Mouse (Mus musculus): ENCODE measurements around the gene Gprin3. TPM values are rescaled to one million over a fixed set of nuclear protein-coding genes. Genes with fewer than 3 reads are reported as not detected.

Gprin3 gene
- total RNA-seq, 1 experiment: 0.04 TPM

- Histone ChIP-seq H3K9me3 (ENCODE audit: control insufficient read depth, insufficient read depth, low read depth, low read length) (no peaks in the 10 kb centered on the region), H3K27ac (ENCODE audit: insufficient read depth, low read depth, low read length, poor library complexity, severe bottlenecking) (no peak overlapping the region), H3K9ac (ENCODE audit: insufficient read depth, low read depth, low read length, poor library complexity, severe bottlenecking) (no peak overlapping the region), H3K4me1 (ENCODE audit: control insufficient read depth in 2 of 2, insufficient read depth in 2 of 2, low read length in 2 of 2, poor library complexity in 1 of 2) (no peaks in the 10 kb centered on the region), H3K36me3 (ENCODE audit: control insufficient read depth, insufficient read depth, low read length, poor library complexity, severe bottlenecking) (no peaks in the 10 kb centered on the region), H3K4me3 (ENCODE audit: insufficient read depth in 1 of 2, low read depth in 1 of 2, low read length in 2 of 2, poor library complexity in 1 of 2, severe bottlenecking in 1 of 2) (no peak overlapping the region)
- in situ Hi-C loops (cut with MboI; ENCODE audit: low sequenced_read_pairs in 2 of 2, unreplicated experiment in 2 of 2): no loop called here
- no peak for TF ChIP-seq MAFK (IDR thresholded peaks at IDR 0.05; ENCODE audit: insufficient read depth, low read depth, low read length)
- no peak for TF ChIP-seq ZC3H11A (IDR thresholded peaks at IDR 0.05; ENCODE audit: borderline replicate concordance, low read depth, low read length)
- no peak for TF ChIP-seq HCFC1 (IDR thresholded peaks at IDR 0.05; ENCODE audit: borderline replicate concordance, insufficient read depth, low read length)
- no peak for TF ChIP-seq ZNF384 (IDR thresholded peaks at IDR 0.05; ENCODE audit: low read depth, low read length)
- TF ChIP-seq CHD2 (IDR thresholded peaks at IDR 0.05; ENCODE audit: low read depth, low read length): no peak
- DNase-seq (ENCODE audit: low read depth, low spot score): no peak
Observed at GRCm38 (mm10) chr6:59363282-59363681, 62.8 kb downstream of the Gprin3 start.

- DNase-seq (ENCODE audit: low read depth, low spot score): no peak
- H3K4me1 ChIP-seq (ENCODE audit: control insufficient read depth in 2 of 2, insufficient read depth in 2 of 2, low read length in 2 of 2, poor library complexity in 1 of 2): no peaks in the 10 kb centered on the region
- H3K27ac ChIP-seq (ENCODE audit: insufficient read depth, low read depth, low read length, poor library complexity, severe bottlenecking): no peak overlapping the region
- no peak overlapping the region for H3K9ac ChIP-seq (ENCODE audit: insufficient read depth, low read depth, low read length, poor library complexity, severe bottlenecking)
- in situ Hi-C loops (cut with MboI; ENCODE audit: low sequenced_read_pairs in 2 of 2, unreplicated experiment in 2 of 2): no loop called here
- no peaks in the 10 kb centered on the region for H3K36me3 ChIP-seq (ENCODE audit: control insufficient read depth, insufficient read depth, low read length, poor library complexity, severe bottlenecking)
- H3K9me3 ChIP-seq (ENCODE audit: control insufficient read depth, insufficient read depth, low read depth, low read length): no peaks in the 10 kb centered on the region
- H3K4me3 ChIP-seq (ENCODE audit: insufficient read depth in 1 of 2, low read depth in 1 of 2, low read length in 2 of 2, poor library complexity in 1 of 2, severe bottlenecking in 1 of 2): no peak overlapping the region
- TF ChIP-seq ZNF384 (IDR thresholded peaks at IDR 0.05; ENCODE audit: low read depth, low read length) (no peak), CHD2 (IDR thresholded peaks at IDR 0.05; ENCODE audit: low read depth, low read length) (no peak), HCFC1 (IDR thresholded peaks at IDR 0.05; ENCODE audit: borderline replicate concordance, insufficient read depth, low read length) (no peak), MAFK (IDR thresholded peaks at IDR 0.05; ENCODE audit: insufficient read depth, low read depth, low read length) (no peak), ZC3H11A (IDR thresholded peaks at IDR 0.05; ENCODE audit: borderline replicate concordance, low read depth, low read length) (no peak)
Observed at GRCm38 (mm10) chr6:59354943-59355342, 71.2 kb downstream of the Gprin3 start.

DNA sequence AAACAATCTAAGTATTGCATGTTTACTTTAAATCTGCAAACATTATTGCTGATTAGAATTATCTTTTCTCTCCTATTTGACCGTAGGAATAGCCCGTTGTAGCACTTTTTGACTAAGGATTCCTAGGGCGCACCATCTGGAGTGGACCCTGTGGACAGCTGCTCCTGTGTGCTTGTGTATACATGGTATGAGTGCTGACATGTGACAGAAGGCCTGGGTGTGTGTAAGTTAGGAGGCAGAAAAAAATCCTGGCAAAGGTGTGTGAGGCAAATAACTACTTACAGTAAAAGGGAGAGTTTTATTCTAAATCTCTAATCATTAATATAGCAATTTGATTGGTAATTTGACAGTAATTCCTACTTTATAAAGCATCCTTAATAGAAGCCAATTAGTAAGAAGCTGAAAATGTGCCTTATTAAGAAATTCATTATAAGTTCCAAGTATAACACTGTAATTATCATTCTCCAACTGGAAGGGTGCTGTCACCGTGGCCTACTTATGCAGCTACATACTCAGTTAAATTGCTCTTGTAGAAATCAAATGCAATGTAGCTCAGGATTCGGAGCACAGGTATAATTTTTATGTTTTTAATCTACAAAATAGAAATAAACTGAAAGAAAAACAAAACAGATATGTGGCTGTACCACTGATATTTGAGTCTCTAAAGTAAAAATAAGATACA, 74.8 kb downstream of the Gprin3 start:
- H3K4me1 ChIP-seq (ENCODE audit: control insufficient read depth in 2 of 2, insufficient read depth in 2 of 2, low read length in 2 of 2, poor library complexity in 1 of 2): no peaks in the 10 kb centered on the region
- DNase-seq (ENCODE audit: low read depth, low spot score): no peak
- H3K9ac ChIP-seq (ENCODE audit: insufficient read depth, low read depth, low read length, poor library complexity, severe bottlenecking): no peak overlapping the region
- no peaks in the 10 kb centered on the region for H3K9me3 ChIP-seq (ENCODE audit: control insufficient read depth, insufficient read depth, low read depth, low read length)
- no peak overlapping the region for H3K4me3 ChIP-seq (ENCODE audit: insufficient read depth in 1 of 2, low read depth in 1 of 2, low read length in 2 of 2, poor library complexity in 1 of 2, severe bottlenecking in 1 of 2)
- in situ Hi-C loops (cut with MboI; ENCODE audit: low sequenced_read_pairs in 2 of 2, unreplicated experiment in 2 of 2): no loop called here
- H3K36me3 ChIP-seq (ENCODE audit: control insufficient read depth, insufficient read depth, low read length, poor library complexity, severe bottlenecking): no peaks in the 10 kb centered on the region
- H3K27ac ChIP-seq (ENCODE audit: insufficient read depth, low read depth, low read length, poor library complexity, severe bottlenecking): no peak overlapping the region
- TF ChIP-seq ZNF384 (IDR thresholded peaks at IDR 0.05; ENCODE audit: low read depth, low read length) (no peak), ZC3H11A (IDR thresholded peaks at IDR 0.05; ENCODE audit: borderline replicate concordance, low read depth, low read length) (no peak), HCFC1 (IDR thresholded peaks at IDR 0.05; ENCODE audit: borderline replicate concordance, insufficient read depth, low read length) (no peak), MAFK (IDR thresholded peaks at IDR 0.05; ENCODE audit: insufficient read depth, low read depth, low read length) (no peak), CHD2 (IDR thresholded peaks at IDR 0.05; ENCODE audit: low read depth, low read length) (no peak)

- no peak overlapping the region for H3K9ac ChIP-seq (ENCODE audit: insufficient read depth, low read depth, low read length, poor library complexity, severe bottlenecking)
- no peaks in the 10 kb centered on the region for H3K4me1 ChIP-seq (ENCODE audit: control insufficient read depth in 2 of 2, insufficient read depth in 2 of 2, low read length in 2 of 2, poor library complexity in 1 of 2)
- no peaks in the 10 kb centered on the region for H3K9me3 ChIP-seq (ENCODE audit: control insufficient read depth, insufficient read depth, low read depth, low read length)
- DNase-seq (ENCODE audit: low read depth, low spot score): no peak
- H3K4me3 ChIP-seq (ENCODE audit: insufficient read depth in 1 of 2, low read depth in 1 of 2, low read length in 2 of 2, poor library complexity in 1 of 2, severe bottlenecking in 1 of 2): no peak overlapping the region
- TF ChIP-seq MAFK (IDR thresholded peaks at IDR 0.05; ENCODE audit: insufficient read depth, low read depth, low read length): no peak
- no peak for TF ChIP-seq ZC3H11A (IDR thresholded peaks at IDR 0.05; ENCODE audit: borderline replicate concordance, low read depth, low read length)
- TF ChIP-seq CHD2 (IDR thresholded peaks at IDR 0.05; ENCODE audit: low read depth, low read length): no peak
- TF ChIP-seq ZNF384 (IDR thresholded peaks at IDR 0.05; ENCODE audit: low read depth, low read length): no peak
- H3K36me3 ChIP-seq (ENCODE audit: control insufficient read depth, insufficient read depth, low read length, poor library complexity, severe bottlenecking): no peaks in the 10 kb centered on the region
- in situ Hi-C loops (cut with MboI; ENCODE audit: low sequenced_read_pairs in 2 of 2, unreplicated experiment in 2 of 2): no loop called here
- H3K27ac ChIP-seq (ENCODE audit: insufficient read depth, low read depth, low read length, poor library complexity, severe bottlenecking): no peak overlapping the region
Observed at GRCm38 (mm10) chr6:59348673-59349072, 77.4 kb downstream of the Gprin3 start.
